Mouse (Mus musculus) right cerebral cortex, postnatal 36 days (tissue): ENCODE measurements around the gene Gnaq.
A peak's percentile ranks its signal among the peaks of the same experiment; 100 is the strongest.

Experiments
- DNase-seq, 2 experiments: peaks; one replicate each; pipeline ENCODE4 v3.0.0; 2022; ENCODE audit warnings: low spot score in 2 of 2, mixed read lengths in 1 of 2

Gene Gnaq

GRCm38 (mm10) chr19:16318128-16318811 is 185.6 kb downstream of the Gnaq start:
- DNase-seq: no peak

- no peak for DNase-seq
Measured at GRCm38 (mm10) chr19:16319986-16320385, 187.4 kb downstream of the Gnaq start.

GRCm38 (mm10) chr19:16322986-16323385 is 190.4 kb downstream of the Gnaq start:
- DNase-seq: no peak

GRCm38 (mm10) chr19:16324239-16324638 is 191.6 kb downstream of the Gnaq start:
- DNase-seq: no peak

GRCm38 (mm10) chr19:16325911-16326310 is 193.3 kb downstream of the Gnaq start:
- DNase-seq: no peak

DNA sequence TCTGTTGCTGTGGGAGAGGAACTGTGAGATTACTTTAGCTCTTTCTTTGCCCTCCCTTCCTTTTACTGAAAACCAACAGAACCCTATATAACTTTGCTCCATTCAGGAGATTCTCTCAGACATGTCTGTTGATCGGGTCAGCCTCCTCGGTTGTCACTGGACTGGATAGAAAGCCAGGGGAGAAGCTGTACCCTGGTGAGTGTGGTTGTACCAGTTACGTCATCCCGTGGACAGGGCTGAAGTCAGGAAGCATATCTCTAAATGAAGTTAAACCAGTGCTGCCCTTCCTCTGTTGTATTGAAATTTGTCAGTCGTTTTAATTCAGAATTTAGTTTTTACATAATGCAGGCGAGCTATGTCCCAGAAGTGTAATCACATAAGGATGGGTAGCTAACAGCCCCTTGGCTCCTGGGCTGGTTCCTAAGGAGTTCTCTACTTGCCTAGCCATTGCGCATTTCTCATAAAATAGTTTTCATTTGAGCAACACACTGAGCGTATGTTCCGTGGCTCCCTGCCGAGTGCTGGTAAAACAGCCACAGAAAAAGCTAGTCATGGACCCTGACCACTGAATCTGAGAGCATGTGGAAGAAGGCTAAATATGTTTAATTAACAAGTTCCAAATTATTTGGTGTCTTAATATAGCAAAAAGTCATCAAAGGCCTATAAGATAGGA is 194.9 kb downstream of the Gnaq start:
- DNase-seq: no peak

GRCm38 (mm10) chr19:16328074-16328850 is 195.6 kb downstream of the Gnaq start:
- DNase-seq: peak; percentile 37 to 45

DNA sequence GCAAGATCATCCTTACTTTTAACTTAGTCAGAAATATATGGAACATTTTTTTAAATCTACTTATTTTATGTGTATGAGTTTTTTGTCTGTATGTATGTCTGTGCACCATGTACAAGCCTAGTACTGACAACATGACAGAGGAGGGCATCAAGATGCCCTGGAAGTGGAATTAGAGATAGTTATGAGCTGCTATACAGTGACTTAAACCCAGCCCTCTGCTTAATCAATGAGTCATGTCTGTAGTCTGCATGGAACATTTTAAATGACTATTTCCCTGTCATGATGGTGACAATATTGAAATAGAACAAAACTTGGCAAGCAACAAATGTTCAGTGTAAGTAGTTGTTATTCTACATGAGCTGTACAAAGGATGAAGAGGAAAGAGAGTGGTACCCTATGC is 196.4 kb downstream of the Gnaq start:
- no peak for DNase-seq

DNA sequence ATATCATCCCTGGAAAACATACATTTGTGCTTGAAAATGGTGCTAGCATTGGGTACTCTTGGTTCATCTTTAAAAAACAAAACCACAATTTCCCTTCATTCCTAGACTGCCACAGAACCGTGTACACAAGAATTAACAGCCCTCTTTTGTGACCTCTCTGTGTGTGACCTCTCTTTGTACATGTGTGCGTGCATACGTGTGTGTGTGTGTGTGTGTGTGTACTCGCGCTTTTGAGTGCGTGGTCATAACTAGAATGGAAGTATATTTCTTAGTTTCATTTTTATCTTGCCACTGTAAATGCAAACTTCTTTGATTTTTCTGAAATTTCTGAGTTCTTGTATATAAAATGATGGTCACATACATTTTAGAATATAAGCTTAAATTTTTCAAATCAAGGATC is 197.0 kb downstream of the Gnaq start:
- DNase-seq: no peak

DNA sequence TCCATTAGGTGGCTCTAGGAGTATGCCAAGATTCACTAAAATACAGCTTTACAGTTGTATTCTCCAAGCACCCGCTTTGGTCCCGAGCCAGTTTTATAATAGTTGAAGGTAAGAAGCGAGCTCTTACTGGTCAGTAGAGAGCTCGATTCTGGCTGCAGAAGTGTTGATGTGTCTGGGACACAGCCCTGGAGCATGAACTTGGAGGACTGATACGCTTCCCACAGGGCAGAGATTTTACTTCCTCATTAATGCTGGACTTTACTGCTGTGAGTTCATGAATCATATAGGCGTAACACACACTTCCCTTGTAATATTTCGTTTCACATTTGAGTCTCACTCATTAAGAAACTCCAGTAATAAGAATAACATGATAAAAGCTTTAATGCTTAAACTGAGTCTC is 197.5 kb downstream of the Gnaq start:
- no peak for DNase-seq

DNA sequence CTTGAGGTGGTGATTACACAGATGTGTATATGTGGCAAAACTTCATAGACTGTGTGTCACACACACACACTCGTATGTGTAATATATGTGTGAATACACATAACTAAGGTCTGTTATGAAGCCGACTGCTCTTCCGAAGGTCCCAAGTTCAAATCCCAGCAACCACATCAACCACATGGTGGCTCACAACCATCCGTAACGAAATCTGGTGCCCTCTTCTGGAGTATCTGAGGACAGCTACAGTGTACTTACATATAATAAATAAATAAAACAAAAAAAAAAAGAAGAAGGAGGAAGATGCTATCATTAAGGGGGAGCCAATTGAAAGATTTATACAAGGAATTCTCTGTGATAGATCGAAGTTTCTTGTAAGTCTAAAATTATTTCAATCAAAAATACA is 198.4 kb downstream of the Gnaq start:
- no peak for DNase-seq

GRCm38 (mm10) chr19:16337866-16338530 is 205.4 kb downstream of the Gnaq start:
- no peak for DNase-seq

- DNase-seq: no peak
Measured at GRCm38 (mm10) chr19:16339954-16340586, 207.4 kb downstream of the Gnaq start.

- no peak for DNase-seq
Measured at GRCm38 (mm10) chr19:16342702-16343101, 210.1 kb downstream of the Gnaq start.

DNA sequence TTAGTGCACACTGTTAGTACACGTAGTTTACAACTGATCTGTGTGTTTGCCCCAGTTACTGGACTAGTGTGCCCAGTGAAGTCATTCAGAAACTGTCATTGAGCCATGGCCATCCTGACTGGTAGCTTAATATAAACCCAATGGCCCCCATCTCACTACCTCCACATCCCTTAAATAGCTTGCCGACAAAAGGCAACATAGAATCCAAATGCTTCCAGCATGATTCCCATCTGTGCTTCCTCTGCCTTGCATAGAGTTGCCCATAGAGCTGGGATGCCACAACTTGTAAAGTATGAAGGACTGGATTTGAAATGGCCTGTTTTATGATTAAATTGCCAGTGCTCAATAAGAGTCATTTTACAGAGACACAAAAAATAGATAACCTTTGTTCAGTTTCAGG is 212.9 kb downstream of the Gnaq start:
- peak in 1 of 2 experiments; percentile 62 for DNase-seq

DNA sequence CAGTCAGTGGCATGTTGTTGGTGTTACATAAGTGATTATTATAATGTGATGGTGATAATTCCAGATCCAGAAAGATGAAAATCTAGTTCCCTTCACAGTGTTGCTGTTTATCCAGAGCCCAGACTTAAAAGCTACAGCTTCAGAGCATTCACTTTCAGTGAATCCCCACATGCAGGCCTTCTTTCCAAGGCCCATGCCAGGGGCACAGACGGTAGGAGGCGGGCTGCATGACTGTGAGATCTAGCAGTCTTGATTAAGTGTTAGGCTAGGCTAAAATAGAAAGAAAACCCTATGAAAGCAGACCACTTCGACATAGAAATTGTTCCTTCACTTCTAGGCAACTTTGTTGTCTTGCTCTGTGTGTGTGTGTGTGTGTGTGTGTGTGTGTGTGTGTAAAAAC is 214.4 kb downstream of the Gnaq start:
- DNase-seq: no peak

GRCm38 (mm10) chr19:16353701-16354136 is 221.1 kb downstream of the Gnaq start:
- DNase-seq: no peak

DNA sequence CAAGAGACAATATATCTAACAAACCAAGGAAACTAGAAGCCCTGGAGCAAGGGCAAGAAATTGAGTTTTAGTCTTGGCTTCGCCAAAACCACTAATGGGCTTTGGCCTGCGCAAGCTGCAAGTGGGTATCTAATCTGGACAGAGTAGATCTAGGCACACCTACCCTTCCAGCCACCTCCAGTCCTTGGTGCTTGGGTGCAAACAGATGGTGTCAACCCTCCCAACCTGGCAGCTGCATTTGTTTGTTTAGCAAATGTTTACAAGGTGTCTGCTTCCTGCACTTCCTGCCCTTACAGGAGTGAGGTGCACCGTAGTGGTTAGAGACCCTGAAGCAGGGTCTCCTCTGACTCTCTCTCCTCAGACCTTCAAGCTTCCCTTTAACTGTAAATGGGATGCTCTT is 225.5 kb downstream of the Gnaq start:
- DNase-seq: no peak

DNA sequence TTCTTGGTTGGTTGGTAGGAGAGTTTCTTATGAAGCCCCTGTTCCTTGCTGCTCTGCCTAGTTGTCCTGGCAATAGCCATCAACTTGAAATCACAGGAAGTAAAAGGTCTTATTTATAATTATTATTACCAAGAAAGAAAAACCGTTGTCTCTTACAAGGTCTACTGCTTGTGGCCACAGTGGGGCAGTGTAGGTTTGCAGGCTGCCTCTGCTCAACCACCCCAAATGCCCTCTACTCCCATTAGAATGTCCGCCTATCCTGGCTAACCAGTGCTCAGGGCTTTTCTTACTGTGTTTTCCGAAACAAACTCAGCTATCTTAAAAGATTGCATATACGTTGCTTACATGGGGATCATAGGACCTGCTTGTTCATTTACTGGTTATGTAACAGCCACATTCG is 226.3 kb downstream of the Gnaq start:
- no peak for DNase-seq

DNA sequence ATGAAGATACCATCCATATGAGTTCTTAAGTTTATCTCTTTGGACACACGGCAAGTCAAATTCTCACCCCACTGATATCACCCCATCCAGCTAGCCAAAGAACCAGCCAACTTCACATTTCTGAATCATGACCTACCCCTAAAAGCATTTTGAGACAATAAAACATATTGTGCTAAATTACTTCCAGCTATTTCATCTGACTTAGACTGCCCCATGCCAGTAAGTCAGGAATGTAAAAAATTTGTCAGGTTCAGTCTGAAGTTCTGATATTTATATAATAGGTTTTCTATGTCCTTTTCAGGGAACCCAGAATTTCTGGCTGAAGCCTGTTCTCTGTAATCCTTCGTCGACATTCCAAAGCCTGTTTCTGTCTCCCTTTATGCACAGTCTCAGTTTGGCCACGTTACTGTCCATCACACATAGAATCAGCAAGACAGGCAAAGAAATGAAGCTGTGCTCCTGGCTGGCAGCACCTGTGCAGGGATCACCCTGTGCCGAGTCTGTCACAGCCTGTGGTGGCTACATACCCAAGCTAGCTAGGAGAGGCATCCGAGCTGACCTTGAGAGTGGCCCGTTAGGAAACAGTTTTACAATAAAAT is 233.9 kb downstream of the Gnaq start:
- no peak for DNase-seq

DNA sequence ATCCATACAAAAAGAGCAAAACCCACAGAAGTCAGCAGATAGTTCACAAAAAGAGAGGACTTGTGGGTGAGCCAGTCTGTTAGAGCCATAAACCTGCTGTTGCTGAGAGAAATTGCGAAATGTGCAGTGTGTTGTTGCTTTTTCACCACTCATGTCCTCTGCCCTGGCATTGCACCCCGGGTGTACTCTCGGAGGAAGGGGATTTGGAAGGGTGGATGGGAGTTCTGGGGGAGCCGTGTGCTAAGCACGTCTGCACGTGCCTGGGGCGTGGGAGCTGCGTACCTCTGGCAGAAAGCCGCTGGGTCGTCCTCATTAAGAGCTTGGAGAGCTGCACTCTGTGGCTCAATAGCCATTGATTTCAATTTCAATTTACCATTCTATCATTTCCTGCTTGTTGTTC is 234.6 kb downstream of the Gnaq start:
- DNase-seq: no peak
